Mouse (Mus musculus): ENCODE results near the gene Tmc8. TPM values are rescaled to one million over a fixed set of nuclear protein-coding genes. Genes with fewer than 3 reads are reported as not detected.

The Tmc8 gene
- polyA plus RNA-seq, 1 experiment from 2014 or later, result 1.3 TPM

- no peaks in the 10 kb centered on the region for H3K9me3 ChIP-seq
- H3K27me3 ChIP-seq, result no peaks in the 10 kb centered on the region
- H3K4me2 ChIP-seq (replicated peaks), result no peak overlapping the region
- no peak overlapping the region for H3K4me3 ChIP-seq
- H3K4me1 ChIP-seq, result no peaks in the 10 kb centered on the region
- no peak for ATAC-seq (ENCODE audit: insufficient number of reproducible peaks, insufficient read depth, low FRiP score, low TSS enrichment)
- no peak overlapping the region for H3K27ac ChIP-seq
- H3K36me3 ChIP-seq, result peaks cover 84% of the 10 kb centered on the region
- H3K9ac ChIP-seq, result no peak overlapping the region
- 97% methylated on average over 10 of the region's 10 CpGs for WGBS
Measured at GRCm38 (mm10) chr11:117759267-117759666, 22.6 kb upstream of the Tmc8 start.

DNA sequence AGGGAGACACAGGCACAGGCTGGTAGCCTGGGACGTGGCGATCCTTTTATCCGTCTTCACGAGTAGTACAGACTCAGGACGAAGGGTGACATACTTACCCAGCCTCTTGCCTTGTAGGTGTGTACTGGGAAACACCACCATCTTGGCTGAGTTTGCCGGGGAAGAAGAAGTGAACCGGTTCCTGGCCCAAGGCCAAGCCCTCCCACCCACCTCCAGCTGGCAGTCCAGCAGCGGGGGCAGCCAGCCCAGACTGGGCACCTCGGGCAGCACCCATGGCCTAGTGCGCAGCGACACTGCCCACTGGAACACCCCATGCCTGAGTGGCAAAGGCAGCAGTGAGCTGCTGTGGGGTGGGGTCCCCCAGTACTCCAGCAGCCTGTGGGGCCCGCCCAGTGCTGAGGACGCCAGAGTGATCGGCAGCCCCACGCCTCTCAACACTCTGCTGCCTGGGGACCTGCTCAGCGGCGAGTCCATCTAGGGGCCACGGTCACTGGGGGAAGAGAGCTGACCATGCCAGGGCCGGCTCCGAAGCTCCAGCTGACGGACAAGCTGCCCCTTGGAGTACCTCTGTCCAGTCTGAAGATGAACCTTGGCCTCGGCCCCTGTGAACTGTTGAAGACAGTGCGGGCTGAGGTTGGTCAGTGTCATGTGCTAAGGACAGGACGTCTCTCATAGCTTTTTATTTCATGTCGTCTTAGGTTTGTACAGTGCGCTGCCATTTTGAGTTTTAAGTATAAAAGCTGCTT is 21.3 kb upstream of the Tmc8 start:
- Histone ChIP-seq H3K36me3 (peaks cover 83% of the 10 kb centered on the region), H3K9me3 (no peaks in the 10 kb centered on the region), H3K4me2 (replicated peaks) (no peak overlapping the region), H3K27ac (no peak overlapping the region), H3K27me3 (no peaks in the 10 kb centered on the region), H3K4me3 (no peak overlapping the region), H3K4me1 (no peaks in the 10 kb centered on the region), H3K9ac (no peak overlapping the region)
- 94% methylated on average over 26 of the region's 26 CpGs for WGBS
- ATAC-seq (ENCODE audit: insufficient number of reproducible peaks, insufficient read depth, low FRiP score, low TSS enrichment), result no peak

DNA sequence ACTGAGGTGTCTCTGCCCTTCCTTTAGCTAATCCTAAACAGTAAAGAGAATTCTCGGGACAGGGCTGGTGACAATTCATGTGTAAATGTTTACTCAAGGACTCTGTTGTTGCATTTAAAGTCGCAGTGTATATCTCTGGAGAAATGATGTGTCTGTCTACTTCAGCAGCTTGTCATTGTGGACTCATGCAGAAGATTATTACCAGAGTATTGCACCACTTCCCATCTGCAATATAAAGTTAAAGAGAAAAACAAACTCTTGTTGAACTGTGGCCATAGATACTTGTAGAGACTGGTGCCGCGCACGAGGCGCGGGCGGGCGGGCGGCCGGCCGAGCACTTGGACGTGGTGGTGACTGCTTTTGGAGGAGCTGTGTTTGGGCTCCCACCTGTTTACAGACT is 20.1 kb upstream of the Tmc8 start:
- Histone ChIP-seq H3K36me3 (peaks cover 82% of the 10 kb centered on the region), H3K4me2 (replicated peaks) (no peak overlapping the region), H3K27me3 (no peaks in the 10 kb centered on the region), H3K27ac (no peak overlapping the region), H3K4me1 (no peaks in the 10 kb centered on the region), H3K9ac (no peak overlapping the region), H3K4me3 (no peak overlapping the region), H3K9me3 (no peaks in the 10 kb centered on the region)
- 91% methylated on average over 13 of the region's 13 CpGs for WGBS
- ATAC-seq (ENCODE audit: insufficient number of reproducible peaks, insufficient read depth, low FRiP score, low TSS enrichment), result no peak

- H3K27ac ChIP-seq, result no peak overlapping the region
- H3K9me3 ChIP-seq, result no peaks in the 10 kb centered on the region
- no peak overlapping the region for H3K4me3 ChIP-seq
- H3K4me1 ChIP-seq, result no peaks in the 10 kb centered on the region
- H3K27me3 ChIP-seq, result no peaks in the 10 kb centered on the region
- no peak overlapping the region for H3K4me2 ChIP-seq (replicated peaks)
- ATAC-seq (ENCODE audit: insufficient number of reproducible peaks, insufficient read depth, low FRiP score, low TSS enrichment), result no peak
- H3K9ac ChIP-seq, result no peak overlapping the region
- WGBS, result 86% methylated on average over 12 of the region's 12 CpGs
- peaks cover 78% of the 10 kb centered on the region for H3K36me3 ChIP-seq
Measured at GRCm38 (mm10) chr11:117762246-117762645, 19.6 kb upstream of the Tmc8 start.

DNA sequence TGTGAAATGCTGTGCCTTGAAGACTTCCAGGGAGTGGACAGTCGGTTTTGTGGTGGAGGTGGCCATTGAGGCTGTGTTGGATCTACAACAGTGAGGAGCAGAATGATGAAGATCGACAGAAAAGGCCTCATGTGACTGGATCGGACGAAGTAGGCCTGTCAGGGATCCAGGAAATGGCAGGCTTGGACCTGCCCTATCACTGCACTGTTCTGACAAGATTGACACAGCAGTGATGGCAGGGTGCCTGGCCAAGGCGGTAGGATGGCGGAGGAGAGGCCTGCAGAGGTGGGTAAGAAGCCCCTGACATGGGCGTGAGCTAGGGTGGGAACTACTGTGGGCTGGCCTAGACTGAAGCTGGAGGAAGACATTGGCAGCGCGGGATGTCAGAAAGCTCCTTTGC is 17.6 kb upstream of the Tmc8 start:
- Histone ChIP-seq H3K4me2 (replicated peaks) (no peak overlapping the region), H3K27ac (no peak overlapping the region), H3K27me3 (no peaks in the 10 kb centered on the region), H3K9me3 (no peaks in the 10 kb centered on the region), H3K4me1 (no peaks in the 10 kb centered on the region), H3K36me3 (peaks cover 57% of the 10 kb centered on the region), H3K9ac (no peak overlapping the region), H3K4me3 (no peak overlapping the region)
- WGBS, result 89% methylated on average over 9 of the region's 9 CpGs
- ATAC-seq (ENCODE audit: insufficient number of reproducible peaks, insufficient read depth, low FRiP score, low TSS enrichment), result no peak

- no peaks in the 10 kb centered on the region for H3K27me3 ChIP-seq
- H3K4me1 ChIP-seq, result no peaks in the 10 kb centered on the region
- H3K4me3 ChIP-seq, result no peak overlapping the region
- ATAC-seq (ENCODE audit: insufficient number of reproducible peaks, insufficient read depth, low FRiP score, low TSS enrichment), result no peak
- WGBS, result 94% methylated on average over 5 of the region's 5 CpGs
- H3K9ac ChIP-seq, result no peak overlapping the region
- peaks cover 48% of the 10 kb centered on the region for H3K36me3 ChIP-seq
- H3K9me3 ChIP-seq, result no peaks in the 10 kb centered on the region
- H3K4me2 ChIP-seq (replicated peaks), result no peak overlapping the region
- no peak overlapping the region for H3K27ac ChIP-seq
Measured at GRCm38 (mm10) chr11:117765361-117765760, 16.5 kb upstream of the Tmc8 start.

DNA sequence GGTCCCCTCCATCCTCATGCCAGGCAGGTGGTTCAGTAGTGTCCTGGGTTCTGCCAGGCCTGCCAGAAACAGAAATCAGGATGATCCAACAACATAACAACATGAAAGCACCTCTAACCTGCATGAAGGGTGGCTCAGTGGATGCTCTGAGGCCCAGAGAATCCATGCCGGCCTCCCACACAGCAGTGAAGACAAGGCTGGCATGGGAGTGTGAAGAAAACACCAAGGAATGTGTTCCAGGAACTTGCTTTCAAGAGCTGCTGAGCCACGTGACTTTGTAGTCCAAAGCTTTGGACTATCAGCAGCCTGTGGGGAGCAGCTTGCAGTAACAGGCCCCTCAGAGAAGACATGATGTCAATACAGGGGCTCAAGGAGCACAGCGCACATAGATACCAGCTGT is 15.6 kb upstream of the Tmc8 start:
- Histone ChIP-seq H3K27me3 (no peaks in the 10 kb centered on the region), H3K9ac (no peak overlapping the region), H3K4me1 (no peaks in the 10 kb centered on the region), H3K36me3 (peaks cover 40% of the 10 kb centered on the region), H3K4me2 (replicated peaks) (no peak overlapping the region), H3K9me3 (no peaks in the 10 kb centered on the region), H3K27ac (no peak overlapping the region), H3K4me3 (no peak overlapping the region)
- 92% methylated on average over 3 of the region's 3 CpGs for WGBS
- no peak for ATAC-seq (ENCODE audit: insufficient number of reproducible peaks, insufficient read depth, low FRiP score, low TSS enrichment)

- no peaks in the 10 kb centered on the region for H3K27me3 ChIP-seq
- H3K4me3 ChIP-seq, result no peak overlapping the region
- WGBS, result 82% methylated on average over 20 of the region's 20 CpGs
- H3K27ac ChIP-seq, result 0 out of 2 replicates have a peak overlapping the region, but pooled peaks have one; percentile 8
- no peak for ATAC-seq (ENCODE audit: insufficient number of reproducible peaks, insufficient read depth, low FRiP score, low TSS enrichment)
- no peak overlapping the region for H3K4me2 ChIP-seq (replicated peaks)
- H3K36me3 ChIP-seq, result peaks cover 38% of the 10 kb centered on the region
- no peaks in the 10 kb centered on the region for H3K4me1 ChIP-seq
- H3K9me3 ChIP-seq, result no peaks in the 10 kb centered on the region
- no peak overlapping the region for H3K9ac ChIP-seq
Measured at GRCm38 (mm10) chr11:117768725-117769682, 12.9 kb upstream of the Tmc8 start.

- WGBS, result 92% methylated on average over 7 of the region's 7 CpGs
- no peak overlapping the region for H3K9ac ChIP-seq
- H3K27ac ChIP-seq, result 0 out of 2 replicates have a peak overlapping the region, but pooled peaks have one; percentile 8
- H3K4me1 ChIP-seq, result no peaks in the 10 kb centered on the region
- H3K4me2 ChIP-seq (replicated peaks), result no peak overlapping the region
- ATAC-seq (ENCODE audit: insufficient number of reproducible peaks, insufficient read depth, low FRiP score, low TSS enrichment), result no peak
- no peaks in the 10 kb centered on the region for H3K9me3 ChIP-seq
- peaks cover 32% of the 10 kb centered on the region for H3K36me3 ChIP-seq
- no peaks in the 10 kb centered on the region for H3K27me3 ChIP-seq
- no peak overlapping the region for H3K4me3 ChIP-seq
Measured at GRCm38 (mm10) chr11:117769683-117770047, 12.2 kb upstream of the Tmc8 start.

DNA sequence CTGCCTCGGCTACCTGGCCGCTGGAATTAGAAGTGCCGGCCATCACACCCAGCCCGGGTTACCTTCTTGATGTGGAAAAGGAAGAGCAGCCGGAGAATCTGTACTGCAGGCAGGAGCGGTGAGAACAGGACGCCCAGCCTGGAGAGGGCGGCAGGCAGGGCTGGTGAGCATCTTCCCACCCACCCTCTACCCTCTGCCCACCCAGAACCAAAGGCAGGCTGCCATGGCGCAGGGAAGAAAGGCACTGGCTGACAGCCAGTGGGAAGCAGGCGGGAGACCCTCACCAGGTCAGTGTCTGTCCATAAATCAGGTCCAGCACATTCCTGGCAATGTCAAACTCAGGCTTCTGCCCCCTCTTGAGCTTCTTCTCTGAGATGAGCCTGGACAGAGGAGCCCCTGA is 11.5 kb upstream of the Tmc8 start:
- WGBS, result 94% methylated on average over 10 of the region's 10 CpGs
- H3K9me3 ChIP-seq, result no peaks in the 10 kb centered on the region
- H3K4me1 ChIP-seq, result no peaks in the 10 kb centered on the region
- no peak for ATAC-seq (ENCODE audit: insufficient number of reproducible peaks, insufficient read depth, low FRiP score, low TSS enrichment)
- H3K4me3 ChIP-seq, result no peak overlapping the region
- H3K27ac ChIP-seq, result no peak overlapping the region
- no peak overlapping the region for H3K4me2 ChIP-seq (replicated peaks)
- H3K9ac ChIP-seq, result no peak overlapping the region
- peaks cover 24% of the 10 kb centered on the region for H3K36me3 ChIP-seq
- H3K27me3 ChIP-seq, result no peaks in the 10 kb centered on the region

- Histone ChIP-seq H3K9me3 (no peaks in the 10 kb centered on the region), H3K9ac (no peak overlapping the region), H3K27me3 (no peaks in the 10 kb centered on the region), H3K4me3 (no peak overlapping the region), H3K4me1 (no peaks in the 10 kb centered on the region), H3K4me2 (replicated peaks) (no peak overlapping the region), H3K36me3 (peaks cover 14% of the 10 kb centered on the region; the same call in 1 of the 2 replicates), H3K27ac (no peak overlapping the region)
- ATAC-seq (ENCODE audit: insufficient number of reproducible peaks, insufficient read depth, low FRiP score, low TSS enrichment), result no peak
- 95% methylated on average over 7 of the region's 7 CpGs for WGBS
Measured at GRCm38 (mm10) chr11:117772352-117772751, 9.5 kb upstream of the Tmc8 start.

DNA sequence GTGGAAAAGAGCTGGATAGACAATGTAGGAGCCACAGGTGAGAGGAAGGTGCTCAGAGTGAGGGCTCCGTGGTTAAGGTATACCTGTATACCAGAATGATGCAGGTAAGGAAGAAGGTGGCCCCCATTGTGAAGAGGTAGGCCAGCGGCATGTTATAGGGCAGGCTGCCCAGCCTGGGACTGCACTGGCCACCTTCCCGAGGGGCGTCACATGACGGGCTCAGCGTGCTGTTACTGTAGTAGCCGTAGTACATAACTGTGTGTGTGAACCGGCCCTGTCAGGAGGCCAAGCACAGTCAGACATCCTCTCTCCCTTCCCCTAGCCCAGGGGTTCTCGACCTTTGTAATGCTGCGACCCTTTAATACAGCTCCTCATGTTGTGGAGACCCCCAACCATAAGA is 7.0 kb upstream of the Tmc8 start:
- Histone ChIP-seq H3K4me1 (peaks cover 15% of the 10 kb centered on the region; the same call in 1 of the 2 replicates), H3K4me2 (replicated peaks) (no peak overlapping the region), H3K36me3 (peaks cover 16% of the 10 kb centered on the region; the same call in 1 of the 2 replicates), H3K27me3 (no peaks in the 10 kb centered on the region), H3K4me3 (no peak overlapping the region), H3K27ac (no peak overlapping the region), H3K9ac (no peak overlapping the region), H3K9me3 (no peaks in the 10 kb centered on the region)
- WGBS, result 93% methylated on average over 10 of the region's 10 CpGs
- ATAC-seq (ENCODE audit: insufficient number of reproducible peaks, insufficient read depth, low FRiP score, low TSS enrichment), result no peak

Data from embryonic facial prominence, embryonic 12.5 days (tissue).